Mouse (Mus musculus): ENCODE data around the gene Trp53bp2. TPM values are rescaled to one million over a fixed set of nuclear protein-coding genes. Genes with fewer than 3 reads are reported as not detected.
A peak's percentile ranks its signal among the peaks of the same experiment; 100 is the strongest.

Trp53bp2 gene
- polyA plus RNA-seq, 1 experiment from 2014 or later = 26.2 TPM

DNA sequence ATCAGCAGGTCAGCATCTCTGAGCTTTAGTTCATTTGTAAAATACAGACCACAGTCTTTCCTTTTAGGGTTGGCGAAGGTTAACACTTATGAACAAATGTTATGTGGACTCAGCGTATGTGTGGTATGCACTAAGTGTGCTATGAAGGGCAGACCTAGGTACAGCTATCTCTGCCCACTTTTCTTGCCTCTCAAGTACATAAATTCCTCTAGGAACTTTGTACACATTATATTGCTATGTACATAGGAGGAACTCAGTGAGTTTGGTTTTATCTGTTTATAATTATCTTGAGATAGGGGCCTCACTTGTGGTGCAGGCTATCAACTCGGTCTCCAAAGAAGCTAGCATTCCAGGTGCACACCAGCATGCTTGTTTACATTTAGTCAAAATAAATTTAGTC is 9.1 kb upstream of the Trp53bp2 start:
- no peak for ATAC-seq (ENCODE audit: low FRiP score, low TSS enrichment)
- no peak overlapping the region for H3K4me3 ChIP-seq (ENCODE audit: low read length)
- no peak overlapping the region for H3K27ac ChIP-seq (ENCODE audit: low read length)
- H3K4me2 ChIP-seq (replicated peaks; ENCODE audit: low read depth, low read length) = no peak overlapping the region
- H3K27me3 ChIP-seq (ENCODE audit: insufficient read depth, low read length) = no peaks in the 10 kb centered on the region
- peaks cover 13% of the 10 kb centered on the region for H3K4me1 ChIP-seq (ENCODE audit: insufficient read depth, low read length)
- WGBS = 92% methylated on average over 3 of the region's 3 CpGs
- no peak overlapping the region for H3K9ac ChIP-seq (replicated peaks; ENCODE audit: low read length)
- no peaks in the 10 kb centered on the region for H3K36me3 ChIP-seq (ENCODE audit: insufficient read depth, low read length)
- H3K9me3 ChIP-seq (ENCODE audit: low read length) = no peaks in the 10 kb centered on the region

DNA sequence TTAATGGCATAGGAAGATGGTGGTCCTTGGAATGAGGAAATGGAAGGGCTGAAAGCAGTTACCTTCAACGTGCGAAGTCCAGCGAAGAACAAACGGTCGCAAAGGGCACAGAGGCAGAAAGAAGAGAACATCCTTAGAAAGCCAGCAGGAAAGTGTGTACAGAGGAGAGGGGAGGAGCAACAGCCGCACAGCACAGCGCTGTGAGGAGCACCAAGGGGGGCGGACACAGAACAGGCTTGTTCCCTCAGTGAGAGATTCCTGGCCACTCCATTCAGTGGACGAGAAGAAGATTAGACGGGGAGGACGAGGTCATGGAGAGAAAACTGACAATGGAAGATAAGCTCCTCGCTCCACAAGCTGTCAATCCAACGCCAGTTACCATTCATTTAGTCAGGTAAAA is 5.9 kb upstream of the Trp53bp2 start:
- H3K4me1 ChIP-seq (ENCODE audit: insufficient read depth, low read length) = peaks cover 12% of the 10 kb centered on the region
- no peaks in the 10 kb centered on the region for H3K27me3 ChIP-seq (ENCODE audit: insufficient read depth, low read length)
- no peak for ATAC-seq (ENCODE audit: low FRiP score, low TSS enrichment)
- H3K4me2 ChIP-seq (replicated peaks; ENCODE audit: low read depth, low read length) = 0 out of 2 replicates have a peak overlapping the region, but pooled peaks have one; percentile 4
- H3K4me3 ChIP-seq (ENCODE audit: low read length) = no peak overlapping the region
- 39% methylated on average over 13 of the region's 13 CpGs for WGBS
- no peaks in the 10 kb centered on the region for H3K9me3 ChIP-seq (ENCODE audit: low read length)
- H3K36me3 ChIP-seq (ENCODE audit: insufficient read depth, low read length) = no peaks in the 10 kb centered on the region
- no peak overlapping the region for H3K9ac ChIP-seq (replicated peaks; ENCODE audit: low read length)
- no peak overlapping the region for H3K27ac ChIP-seq (ENCODE audit: low read length)

DNA sequence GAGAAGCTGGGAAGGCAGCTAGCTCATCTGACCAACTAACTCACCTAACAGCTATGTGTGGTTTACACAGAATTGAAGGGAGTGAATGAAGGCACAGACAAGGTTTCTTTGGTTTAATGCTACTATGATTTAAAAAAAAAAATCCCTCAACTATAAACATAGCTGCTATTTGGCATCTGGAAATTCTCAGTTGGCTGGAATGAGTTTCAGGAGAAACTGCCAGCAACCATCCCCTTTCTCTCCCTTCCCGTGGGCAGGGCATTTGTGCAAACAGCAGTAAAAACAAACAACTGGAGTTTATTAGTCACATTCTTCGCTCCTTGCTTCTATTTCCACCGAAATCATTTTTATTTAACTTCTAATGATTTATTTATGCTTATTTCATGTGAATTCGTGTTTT is 2.4 kb upstream of the Trp53bp2 start:
- H3K4me1 ChIP-seq (ENCODE audit: insufficient read depth, low read length) = peaks cover 17% of the 10 kb centered on the region

DNA sequence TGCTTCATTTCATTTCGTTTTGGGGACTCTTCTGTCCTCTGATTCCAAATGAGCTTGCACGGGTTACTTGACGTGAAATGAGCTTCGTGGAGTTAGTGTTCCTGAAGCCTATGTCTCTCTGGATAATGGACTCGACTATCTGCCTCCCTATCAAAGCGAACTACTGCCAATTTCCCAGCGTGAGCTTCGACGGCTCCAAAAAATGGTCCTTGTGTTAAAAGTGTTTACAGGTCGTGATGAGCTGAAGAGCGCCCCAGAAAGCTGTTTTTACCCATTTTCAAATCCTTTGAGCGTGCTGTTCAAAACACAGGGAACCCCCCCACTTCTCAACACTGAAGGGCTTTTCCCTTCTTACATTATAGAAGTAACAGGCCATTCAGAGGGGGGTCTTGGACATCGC is 729 bp upstream of the Trp53bp2 start:
- Histone ChIP-seq H3K4me3 (ENCODE audit: low read length) (peak overlapping the region; percentile 91), H3K4me1 (ENCODE audit: insufficient read depth, low read length) (peaks cover 26% of the 10 kb centered on the region), H3K9me3 (ENCODE audit: low read length) (no peaks in the 10 kb centered on the region), H3K27ac (ENCODE audit: low read length) (peak overlapping the region; percentile 92), H3K27me3 (ENCODE audit: insufficient read depth, low read length) (no peaks in the 10 kb centered on the region), H3K9ac (replicated peaks; ENCODE audit: low read length) (peak overlapping the region; percentile 97), H3K36me3 (ENCODE audit: insufficient read depth, low read length) (no peaks in the 10 kb centered on the region), H3K4me2 (replicated peaks; ENCODE audit: low read depth, low read length) (peak overlapping the region; percentile 63)
- no peak for ATAC-seq (ENCODE audit: low FRiP score, low TSS enrichment)
- 3% methylated on average over 13 of the region's 13 CpGs for WGBS

More for the DNA sequence above, 2.4 kb upstream of the Trp53bp2 start:
- no peak overlapping the region for H3K4me3 ChIP-seq (ENCODE audit: low read length)
- no peak for ATAC-seq (ENCODE audit: low FRiP score, low TSS enrichment)
- no peaks in the 10 kb centered on the region for H3K9me3 ChIP-seq (ENCODE audit: low read length)
- no peak overlapping the region for H3K27ac ChIP-seq (ENCODE audit: low read length)
- no peaks in the 10 kb centered on the region for H3K36me3 ChIP-seq (ENCODE audit: insufficient read depth, low read length)
- no peaks in the 10 kb centered on the region for H3K27me3 ChIP-seq (ENCODE audit: insufficient read depth, low read length)
- 63% methylated on average over 4 of the region's 4 CpGs for WGBS
- no peak overlapping the region for H3K9ac ChIP-seq (replicated peaks; ENCODE audit: low read length)
- no peak overlapping the region for H3K4me2 ChIP-seq (replicated peaks; ENCODE audit: low read depth, low read length)

DNA sequence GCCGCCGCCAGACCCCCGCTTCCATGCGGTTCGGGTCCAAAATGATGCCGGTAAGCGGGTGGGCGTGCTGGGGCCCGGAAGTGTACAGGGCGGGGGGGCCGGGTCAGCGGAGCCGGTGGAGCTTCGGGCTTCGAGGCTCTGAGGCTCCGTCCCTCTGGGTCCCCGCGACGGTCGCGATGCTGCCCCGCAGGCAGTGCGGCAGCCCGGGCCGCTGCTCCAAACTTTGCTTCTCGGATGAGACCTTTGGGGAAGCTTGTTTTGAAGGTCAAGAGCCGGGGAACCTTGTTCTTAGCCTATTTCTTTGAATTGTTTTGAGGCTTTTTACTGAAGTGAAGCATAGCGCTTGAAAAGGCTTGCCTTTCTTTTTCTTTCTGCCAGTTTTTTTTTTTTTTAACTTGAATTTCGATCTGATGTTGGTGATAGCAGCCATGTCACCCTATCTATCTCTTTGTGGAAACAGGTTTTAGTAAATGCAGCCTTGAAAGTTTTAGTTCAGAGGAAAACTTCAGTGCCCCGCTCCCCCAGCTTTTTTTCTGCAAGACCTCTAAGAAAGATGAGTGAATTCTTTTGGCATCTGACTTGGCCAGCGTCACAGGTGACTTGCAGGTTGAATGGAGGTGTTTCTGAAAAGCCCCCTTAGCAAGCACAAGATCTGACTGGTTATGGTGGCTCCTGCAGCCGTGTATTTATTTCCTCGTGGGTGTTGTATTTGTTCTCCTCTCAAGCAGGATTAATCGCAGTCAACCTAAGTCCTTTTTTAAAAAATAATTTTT is 615 bp downstream of the Trp53bp2 start:
- WGBS = 2% methylated on average over 33 of the region's 34 CpGs

DNA sequence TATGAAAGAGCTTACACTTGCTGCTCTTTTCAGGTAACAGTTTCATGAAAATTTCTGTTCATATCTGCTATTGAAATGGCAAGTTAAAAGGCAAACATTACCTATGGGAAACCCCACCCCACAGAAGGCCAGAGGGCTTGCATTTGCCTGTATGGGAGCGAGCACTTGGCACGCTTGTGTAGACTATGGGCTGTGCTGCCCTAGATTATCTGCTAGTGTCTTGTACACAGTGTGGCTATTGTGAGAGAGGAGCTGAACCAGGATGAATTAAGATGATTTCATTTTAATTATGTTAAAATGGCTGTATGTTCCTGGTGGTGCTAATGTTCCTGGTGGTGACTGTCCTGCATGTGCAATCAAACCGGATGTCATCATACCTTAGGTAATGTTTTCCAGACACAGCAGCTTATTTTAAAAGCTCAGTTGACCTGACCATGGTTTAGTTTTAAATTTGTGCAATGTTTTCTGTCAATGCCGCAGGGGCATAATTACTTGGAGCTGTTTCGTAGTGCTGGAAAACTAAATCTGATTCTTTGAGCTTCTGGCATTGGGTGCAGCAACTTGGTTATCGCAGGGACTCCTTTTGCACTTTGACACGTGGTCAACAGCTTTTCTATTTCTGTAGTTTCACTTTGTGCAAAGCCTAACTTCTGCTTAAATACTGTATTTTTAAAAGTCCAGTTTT is 3.8 kb downstream of the Trp53bp2 start:
- Histone ChIP-seq H3K36me3 (ENCODE audit: insufficient read depth, low read length) (no peaks in the 10 kb centered on the region), H3K4me2 (replicated peaks; ENCODE audit: low read depth, low read length) (0 out of 2 replicates have a peak overlapping the region, but pooled peaks have one; percentile 8), H3K27ac (ENCODE audit: low read length) (no peak overlapping the region), H3K27me3 (ENCODE audit: insufficient read depth, low read length) (no peaks in the 10 kb centered on the region), H3K4me1 (ENCODE audit: insufficient read depth, low read length) (peaks cover 27% of the 10 kb centered on the region), H3K9ac (replicated peaks; ENCODE audit: low read length) (no peak overlapping the region), H3K4me3 (ENCODE audit: low read length) (no peak overlapping the region), H3K9me3 (ENCODE audit: low read length) (no peaks in the 10 kb centered on the region)
- no peak for ATAC-seq (ENCODE audit: low FRiP score, low TSS enrichment)
- 77% methylated on average over 7 of the region's 7 CpGs for WGBS

More for the DNA sequence above, 615 bp downstream of the Trp53bp2 start:
- no peaks in the 10 kb centered on the region for H3K9me3 ChIP-seq (ENCODE audit: low read length)
- peak overlapping the region; percentile 91 for H3K4me3 ChIP-seq (ENCODE audit: low read length)
- ATAC-seq (ENCODE audit: low FRiP score, low TSS enrichment) = peak; percentile 47; the same call in 1 of the 2 replicates
- peak overlapping the region; percentile 74 for H3K4me2 ChIP-seq (replicated peaks; ENCODE audit: low read depth, low read length)
- H3K9ac ChIP-seq (replicated peaks; ENCODE audit: low read length) = peak overlapping the region; percentile 97
- no peaks in the 10 kb centered on the region for H3K36me3 ChIP-seq (ENCODE audit: insufficient read depth, low read length)
- H3K27me3 ChIP-seq (ENCODE audit: insufficient read depth, low read length) = no peaks in the 10 kb centered on the region
- H3K27ac ChIP-seq (ENCODE audit: low read length) = peak overlapping the region; percentile 96
- peaks cover 27% of the 10 kb centered on the region for H3K4me1 ChIP-seq (ENCODE audit: insufficient read depth, low read length)

DNA sequence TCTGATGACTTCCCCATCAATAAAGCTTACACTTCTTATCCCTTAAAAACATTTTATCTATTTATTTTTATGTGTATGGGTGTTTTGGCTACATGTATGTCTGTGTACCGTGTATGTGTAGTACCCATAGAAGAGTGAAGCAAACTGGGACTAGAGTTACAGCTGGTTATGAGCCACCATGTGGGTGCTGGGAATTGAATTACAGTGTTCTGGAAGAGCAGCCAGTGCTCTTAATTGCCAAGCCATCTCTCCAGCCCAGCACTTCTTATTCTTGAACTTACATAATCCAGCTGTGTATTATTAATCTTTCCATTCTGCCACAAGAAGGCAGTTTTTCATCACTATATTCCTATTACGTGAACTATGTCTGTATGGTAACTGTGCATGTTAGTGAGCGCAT is 10.5 kb downstream of the Trp53bp2 start:
- WGBS = 62% methylated on average over 3 of the region's 3 CpGs
- Histone ChIP-seq H3K27ac (ENCODE audit: low read length) (no peak overlapping the region), H3K4me3 (ENCODE audit: low read length) (no peak overlapping the region), H3K27me3 (ENCODE audit: insufficient read depth, low read length) (no peaks in the 10 kb centered on the region), H3K4me1 (ENCODE audit: insufficient read depth, low read length) (peaks cover 3% of the 10 kb centered on the region; the same call in 1 of the 2 replicates), H3K4me2 (replicated peaks; ENCODE audit: low read depth, low read length) (no peak overlapping the region), H3K36me3 (ENCODE audit: insufficient read depth, low read length) (no peaks in the 10 kb centered on the region), H3K9ac (replicated peaks; ENCODE audit: low read length) (no peak overlapping the region), H3K9me3 (ENCODE audit: low read length) (no peaks in the 10 kb centered on the region)
- no peak for ATAC-seq (ENCODE audit: low FRiP score, low TSS enrichment)

DNA sequence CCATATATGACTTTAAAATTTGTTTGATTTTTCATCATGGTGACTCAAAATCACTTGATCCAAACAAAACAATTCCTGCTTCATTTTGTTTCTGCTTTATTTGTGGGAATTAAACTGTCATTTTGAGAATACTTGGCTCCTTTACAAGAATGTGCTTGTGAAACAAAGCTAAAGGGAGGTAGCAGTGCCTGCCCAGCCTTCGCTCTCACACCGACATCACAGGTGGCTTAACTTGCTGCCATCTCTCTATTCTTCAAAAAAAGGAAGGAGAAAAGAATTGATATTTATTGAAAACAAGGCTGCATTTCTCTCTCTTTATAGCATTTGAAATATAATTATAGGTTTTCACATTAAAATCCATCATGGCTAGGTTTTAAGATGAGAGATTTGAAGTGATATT is 15.3 kb downstream of the Trp53bp2 start:
- Histone ChIP-seq H3K4me3 (ENCODE audit: low read length) (no peak overlapping the region), H3K27me3 (ENCODE audit: insufficient read depth, low read length) (no peaks in the 10 kb centered on the region), H3K27ac (ENCODE audit: low read length) (no peak overlapping the region), H3K9ac (replicated peaks; ENCODE audit: low read length) (no peak overlapping the region), H3K36me3 (ENCODE audit: insufficient read depth, low read length) (0 out of 2 replicates have a peak, but pooled peaks cover 4% of the 10 kb centered on the region), H3K4me2 (replicated peaks; ENCODE audit: low read depth, low read length) (no peak overlapping the region), H3K9me3 (ENCODE audit: low read length) (no peaks in the 10 kb centered on the region), H3K4me1 (ENCODE audit: insufficient read depth, low read length) (peaks cover 23% of the 10 kb centered on the region)
- ATAC-seq (ENCODE audit: low FRiP score, low TSS enrichment) = no peak
- WGBS = 65% methylated on average over 2 of the region's 2 CpGs

DNA sequence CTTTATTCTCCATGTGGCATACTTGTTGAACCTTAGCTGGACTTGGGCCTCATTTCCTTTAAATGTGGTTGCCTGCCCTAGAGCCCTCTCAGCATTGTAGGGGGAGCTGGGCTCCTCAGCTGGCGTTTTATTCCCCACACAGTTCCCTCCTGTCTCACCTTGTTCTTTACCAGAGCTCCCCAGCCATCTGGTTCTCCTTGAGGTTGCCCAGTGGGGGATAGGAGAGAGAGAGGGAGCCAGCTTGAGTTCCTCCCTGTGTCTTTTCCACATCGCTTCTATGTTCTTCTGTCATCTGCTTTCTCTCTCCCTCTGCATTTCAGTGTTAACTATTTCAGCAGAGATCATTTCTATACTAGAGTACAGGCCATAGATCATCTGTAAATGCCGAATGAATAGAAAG is 16.2 kb downstream of the Trp53bp2 start:
- WGBS = 79% methylated on average over 3 of the region's 3 CpGs
- peaks cover 20% of the 10 kb centered on the region for H3K4me1 ChIP-seq (ENCODE audit: insufficient read depth, low read length)

DNA sequence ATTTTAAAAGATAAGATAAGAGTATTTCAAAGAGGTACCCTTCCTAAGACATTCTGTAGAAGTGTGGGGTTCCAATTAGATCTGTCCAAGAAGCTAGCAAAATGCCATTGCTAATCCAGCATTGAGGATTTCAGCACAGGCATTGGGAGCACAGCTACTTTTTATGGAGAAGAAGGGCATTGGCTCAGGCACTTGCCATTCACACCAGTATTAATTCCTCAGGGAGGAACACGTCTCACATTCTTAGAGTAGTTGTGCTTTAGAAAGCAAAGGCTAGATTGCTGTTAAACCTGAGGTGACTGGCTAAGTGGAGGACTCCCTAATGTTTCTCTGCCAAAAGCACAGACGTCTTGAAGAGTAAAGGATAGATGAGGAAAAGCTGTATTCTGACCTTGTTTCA is 17.5 kb downstream of the Trp53bp2 start:
- no peak for ATAC-seq (ENCODE audit: low FRiP score, low TSS enrichment)
- no peak overlapping the region for H3K9ac ChIP-seq (replicated peaks; ENCODE audit: low read length)
- no peak overlapping the region for H3K4me3 ChIP-seq (ENCODE audit: low read length)
- H3K36me3 ChIP-seq (ENCODE audit: insufficient read depth, low read length) = peaks cover 15% of the 10 kb centered on the region; the same call in 1 of the 2 replicates
- peaks cover 20% of the 10 kb centered on the region for H3K4me1 ChIP-seq (ENCODE audit: insufficient read depth, low read length)
- no peak overlapping the region for H3K4me2 ChIP-seq (replicated peaks; ENCODE audit: low read depth, low read length)
- peak overlapping the region; percentile 26; the same call in 1 of the 2 replicates for H3K27ac ChIP-seq (ENCODE audit: low read length)
- 44% methylated on average over 2 of the region's 2 CpGs for WGBS
- no peaks in the 10 kb centered on the region for H3K9me3 ChIP-seq (ENCODE audit: low read length)
- no peaks in the 10 kb centered on the region for H3K27me3 ChIP-seq (ENCODE audit: insufficient read depth, low read length)

More for the DNA sequence above, 16.2 kb downstream of the Trp53bp2 start:
- H3K4me2 ChIP-seq (replicated peaks; ENCODE audit: low read depth, low read length) = no peak overlapping the region
- no peaks in the 10 kb centered on the region for H3K27me3 ChIP-seq (ENCODE audit: insufficient read depth, low read length)
- H3K27ac ChIP-seq (ENCODE audit: low read length) = no peak overlapping the region
- H3K4me3 ChIP-seq (ENCODE audit: low read length) = no peak overlapping the region
- H3K9ac ChIP-seq (replicated peaks; ENCODE audit: low read length) = no peak overlapping the region
- ATAC-seq (ENCODE audit: low FRiP score, low TSS enrichment) = no peak
- peaks cover 9% of the 10 kb centered on the region; the same call in 1 of the 2 replicates for H3K36me3 ChIP-seq (ENCODE audit: insufficient read depth, low read length)
- H3K9me3 ChIP-seq (ENCODE audit: low read length) = no peaks in the 10 kb centered on the region

All from kidney, embryonic 16.5 days (tissue).